Mouse (Mus musculus): ENCODE measurements around the gene Ubtd1.

Ubtd1 gene

GRCm38 (mm10) chr19:42026158-42026557 is 44.6 kb downstream of the Ubtd1 start:
- peak; percentile 86 for DNase-seq

GRCm38 (mm10) chr19:42031112-42031511 is 49.5 kb downstream of the Ubtd1 start:
- DNase-seq, result no peak

GRCm38 (mm10) chr19:42033611-42034010 is 52.0 kb downstream of the Ubtd1 start:
- DNase-seq, result no peak

GRCm38 (mm10) chr19:42034146-42034775 is 52.7 kb downstream of the Ubtd1 start:
- DNase-seq, result no peak

- DNase-seq, result no peak
These were observed 53.4 kb downstream of the Ubtd1 start for GRCm38 (mm10) chr19:42034881-42035455.

GRCm38 (mm10) chr19:42035456-42036248 is 54.1 kb downstream of the Ubtd1 start, which contains the start of gene Ankrd2:
Ankrd2 (plus strand) TSS chr19:42036000.
- DNase-seq, result peak; percentile 90

GRCm38 (mm10) chr19:42036357-42036756 is 54.8 kb downstream of the Ubtd1 start:
- no peak for DNase-seq

GRCm38 (mm10) chr19:42037167-42037702 is 55.7 kb downstream of the Ubtd1 start:
- no peak for DNase-seq

GRCm38 (mm10) chr19:42038310-42038709 is 56.7 kb downstream of the Ubtd1 start:
- no peak for DNase-seq

GRCm38 (mm10) chr19:42043988-42044387 is 62.4 kb downstream of the Ubtd1 start:
- no peak for DNase-seq

GRCm38 (mm10) chr19:42045269-42046102 is 63.9 kb downstream of the Ubtd1 start, which contains the start of gene Hoga1:
Hoga1 (plus strand) TSS chr19:42045610.
- peak; percentile 84 for DNase-seq

GRCm38 (mm10) chr19:42050251-42050650 is 68.7 kb downstream of the Ubtd1 start:
- DNase-seq, result no peak

GRCm38 (mm10) chr19:42051351-42051750 is 69.8 kb downstream of the Ubtd1 start:
- no peak for DNase-seq

GRCm38 (mm10) chr19:42051948-42052347 is 70.4 kb downstream of the Ubtd1 start, which contains the start of gene 4933411K16Rik:
4933411K16Rik (plus strand) TSS chr19:42052248.
- no peak for DNase-seq

GRCm38 (mm10) chr19:42054255-42054654 is 72.7 kb downstream of the Ubtd1 start:
- peak; percentile 49 for DNase-seq

- no peak for DNase-seq
These were observed 74.3 kb downstream of the Ubtd1 start for GRCm38 (mm10) chr19:42055881-42056280.

- no peak for DNase-seq
These were observed 75.3 kb downstream of the Ubtd1 start for GRCm38 (mm10) chr19:42056719-42057409.

GRCm38 (mm10) chr19:42058426-42058825 is 76.9 kb downstream of the Ubtd1 start:
- no peak for DNase-seq

- DNase-seq, result no peak
These were observed 79.9 kb downstream of the Ubtd1 start for GRCm38 (mm10) chr19:42061443-42061842.

GRCm38 (mm10) chr19:42068441-42069240 is 87.1 kb downstream of the Ubtd1 start:
- peak; percentile 46 for DNase-seq

- peak; percentile 40 for DNase-seq
These were observed 87.6 kb downstream of the Ubtd1 start for GRCm38 (mm10) chr19:42069241-42069525.

Data from lung, postnatal 14 days (tissue).